Mouse (Mus musculus) frontal cortex, adult 2 months (tissue): ENCODE data around the gene Pimreg. TPM values are rescaled to one million over a fixed set of nuclear protein-coding genes. Genes with fewer than 3 reads are reported as not detected.

ENCODE experiments used
- polyA plus RNA-seq: library from polyadenylated mRNA; depleted of rRNA; stranded (reverse); fragments of >200 nt; gene quantifications from 2 replicates; pipeline ENCODE4 v1.2.3, GENCODE M21; 2012; rRNA removed

Gene Pimreg
- polyA plus RNA-seq, 1 experiment = 0.60 TPM

Other genes starting within 250 kb of the Pimreg start
- 0.36 and 0.38 TPM in 2 replicates for gene Aipl1, start 4.5 kb upstream of the Pimreg start, polyA plus RNA-seq
- gene Pitpnm3, start 93.7 kb downstream of the Pimreg start, polyA plus RNA-seq = 102 and 104 TPM in 2 replicates
- 8.0 and 8.1 TPM in 2 replicates for gene Gm43951, start 164.8 kb downstream of the Pimreg start, polyA plus RNA-seq
- gene 4933427D14Rik, start 165.4 kb downstream of the Pimreg start, polyA plus RNA-seq = 33.4 and 34.1 TPM in 2 replicates
- gene Txndc17, start 165.5 kb downstream of the Pimreg start, polyA plus RNA-seq = 64.0 and 64.6 TPM in 2 replicates
- 27.1 and 28.9 TPM in 2 replicates for gene Med31, start 173.6 kb downstream of the Pimreg start, polyA plus RNA-seq
- 12.8 and 15.5 TPM in 2 replicates for gene Slc13a5, start 225.2 kb downstream of the Pimreg start, polyA plus RNA-seq